Mouse (Mus musculus): Measurements from ENCODE around the gene Rap1gds1.
A peak's percentile ranks its signal among the peaks of the same experiment; 100 is the strongest.

Gene Rap1gds1

DNA sequence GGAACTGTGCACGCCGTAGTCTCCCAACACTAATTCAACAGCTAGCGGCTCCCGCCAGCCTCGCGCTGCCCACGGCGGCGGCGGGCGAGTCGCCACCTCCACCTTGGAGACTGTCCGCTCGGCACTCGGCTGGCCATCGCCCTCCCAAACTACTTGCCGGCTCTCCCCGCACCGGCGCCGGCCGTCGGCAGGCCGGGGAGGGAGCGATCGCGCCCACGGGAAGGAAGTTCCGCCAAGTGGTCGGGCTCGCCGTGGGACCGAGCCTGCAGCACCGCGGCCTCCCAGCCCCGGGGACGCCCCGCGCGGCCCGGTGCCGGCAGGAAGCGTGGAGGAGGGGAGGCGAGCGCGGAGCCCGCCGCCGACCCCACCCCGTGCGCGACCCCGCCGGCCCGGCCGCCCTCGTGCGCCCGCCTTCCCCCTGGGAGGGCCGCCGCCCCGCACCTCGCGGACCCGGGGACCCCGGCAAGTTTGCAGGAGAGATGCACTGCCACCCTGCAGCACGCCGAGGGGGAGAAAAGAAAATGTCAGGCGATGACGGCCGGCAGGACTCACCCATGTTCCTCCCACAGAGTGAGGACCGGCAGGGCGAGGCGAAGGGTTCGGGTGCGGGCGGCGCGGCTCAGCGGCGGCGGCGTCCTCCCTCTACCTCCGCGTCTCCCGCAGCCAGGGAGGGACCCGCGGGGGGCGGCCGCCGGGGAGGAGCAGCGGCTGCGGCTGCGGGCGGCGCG, at the start of gene Rap1gds1:
Gene Rap1gds1 (minus strand): TSS at position 718 of the 728 bp plus-strand sequence.
- peak; percentile 81 for DNase-seq

DNA sequence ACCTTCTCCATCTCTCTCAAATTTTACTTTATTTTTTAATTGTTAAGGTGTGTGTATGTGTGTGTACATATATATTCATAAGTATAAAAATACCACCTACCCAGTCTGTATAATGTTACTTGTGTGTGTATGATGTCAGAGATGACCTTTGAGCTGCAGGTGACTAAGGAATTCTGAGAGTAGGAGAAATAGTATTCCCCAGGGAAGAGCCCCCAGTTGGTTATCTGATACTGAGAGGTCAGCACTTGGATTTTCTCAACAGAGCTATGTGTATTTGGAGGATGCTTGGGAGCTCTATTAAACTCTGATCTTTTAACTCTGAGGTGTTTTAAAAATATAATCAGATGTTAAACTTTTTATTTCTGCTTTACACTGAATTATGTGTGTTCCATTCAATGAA, 43.4 kb upstream of the Rap1gds1 start:
- DNase-seq, result no peak

DNA sequence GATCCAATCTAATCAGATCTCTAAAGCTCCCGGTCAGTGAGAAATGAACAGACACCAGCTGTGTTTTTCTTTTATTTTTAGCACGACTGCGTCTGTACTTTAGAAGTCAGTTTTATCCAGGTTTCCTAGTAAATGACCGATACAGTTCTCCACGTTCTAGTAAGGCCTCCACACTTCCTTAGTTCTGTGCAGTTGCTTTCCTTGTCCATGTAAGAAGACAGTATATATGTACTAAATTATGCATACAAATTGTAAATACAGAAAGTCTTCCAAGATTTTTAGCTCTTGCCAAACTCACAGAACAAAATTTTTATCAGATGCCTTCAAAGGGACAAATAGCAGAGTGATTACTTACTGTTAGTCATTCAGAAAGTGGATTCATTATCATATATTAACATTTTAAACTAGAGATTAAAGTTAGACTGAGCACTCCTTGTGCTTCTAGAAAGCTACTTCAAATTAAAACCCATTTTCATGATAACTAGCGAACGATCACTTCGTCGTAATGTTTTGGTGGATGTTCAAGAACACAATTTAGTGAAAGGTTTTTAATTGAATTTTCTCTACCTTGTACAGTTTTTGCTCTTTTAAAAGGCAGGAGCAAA, 41.8 kb upstream of the Rap1gds1 start:
- no peak for DNase-seq

DNA sequence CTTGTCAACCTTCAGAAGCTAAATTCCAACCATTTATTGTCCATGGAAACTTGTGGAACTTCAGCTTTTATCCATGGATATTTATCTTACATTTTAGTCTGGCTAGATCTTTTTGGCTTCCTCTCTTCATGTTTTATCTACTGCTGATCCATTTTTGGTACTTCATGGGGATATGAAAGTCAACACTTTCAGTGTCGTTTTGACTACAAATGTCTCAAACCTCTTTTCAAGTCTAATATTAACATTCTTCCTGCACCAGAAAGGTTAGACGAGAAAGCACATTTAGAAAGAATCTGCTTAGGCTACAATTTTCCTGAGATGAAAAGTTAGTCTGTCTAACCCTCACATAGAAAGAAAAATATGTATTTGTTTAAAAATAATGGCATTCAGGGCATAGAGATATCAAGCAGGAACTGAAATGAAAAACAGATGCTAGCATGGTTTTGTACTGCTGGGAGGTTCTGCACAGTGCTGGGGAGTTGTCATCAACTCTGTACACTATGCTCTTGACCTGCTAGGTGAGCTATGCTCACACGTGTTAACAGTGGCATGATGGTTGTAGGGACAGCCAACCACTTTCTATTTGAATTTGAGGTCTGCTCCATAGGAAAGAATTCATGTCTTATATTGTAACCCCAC, 37.5 kb upstream of the Rap1gds1 start:
- no peak for DNase-seq

DNA sequence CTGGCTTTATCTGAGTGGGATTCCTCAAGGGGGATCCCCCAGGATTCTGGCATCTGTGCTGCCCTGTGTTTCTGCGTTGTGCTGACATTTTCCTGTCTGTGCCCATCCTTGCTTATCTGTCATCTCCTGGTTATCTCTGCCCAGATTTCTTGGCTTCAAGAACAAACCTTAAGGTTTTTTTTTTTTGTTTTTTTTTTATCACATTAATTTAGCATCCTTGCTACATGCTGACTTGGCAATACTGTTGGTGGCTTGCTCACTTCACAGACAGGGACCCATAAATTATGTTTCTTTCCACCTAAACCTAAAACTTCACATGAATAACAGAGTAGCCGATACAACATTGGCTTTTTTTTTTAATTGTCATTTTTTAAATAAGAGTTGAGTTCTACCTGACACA, 36.9 kb upstream of the Rap1gds1 start:
- no peak for DNase-seq

DNA sequence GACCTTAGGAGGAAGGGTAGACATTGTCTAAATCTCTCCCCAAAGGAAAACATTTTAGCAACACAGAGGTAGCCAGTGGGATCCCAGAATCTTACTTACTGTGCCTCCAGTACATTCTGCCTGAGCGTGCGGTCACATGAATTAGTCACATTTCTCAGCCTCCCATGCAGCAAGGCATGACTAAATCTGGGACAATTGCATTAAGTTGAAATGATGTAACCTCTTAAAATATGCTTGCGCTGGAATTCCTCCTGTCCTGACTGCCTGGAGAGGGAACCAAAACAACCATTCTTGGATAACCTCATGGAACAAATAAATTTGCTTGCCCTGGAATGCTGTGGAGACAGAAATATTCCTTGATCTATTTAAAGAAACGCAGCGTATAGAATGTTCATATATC, 33.2 kb upstream of the Rap1gds1 start:
- no peak for DNase-seq

DNA sequence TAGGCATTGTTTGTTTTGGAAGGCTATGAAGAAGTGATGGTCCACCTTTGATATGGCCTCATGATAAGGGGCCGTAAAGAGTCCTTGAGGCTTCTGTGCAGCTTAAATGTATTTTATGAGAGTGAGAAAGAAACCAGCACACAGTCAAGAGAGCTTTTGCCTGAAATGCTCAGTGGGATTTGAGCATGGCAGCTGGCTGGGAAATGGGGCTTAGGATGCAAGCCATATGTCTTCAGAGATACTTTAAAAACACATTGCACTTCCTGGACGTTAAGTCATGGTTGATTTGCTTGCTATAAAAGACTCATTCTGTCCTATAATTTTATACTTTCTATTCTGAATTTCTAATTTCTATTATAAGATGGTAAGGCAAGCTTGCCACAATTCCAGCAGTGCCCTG, 28.9 kb upstream of the Rap1gds1 start:
- no peak for DNase-seq

DNA sequence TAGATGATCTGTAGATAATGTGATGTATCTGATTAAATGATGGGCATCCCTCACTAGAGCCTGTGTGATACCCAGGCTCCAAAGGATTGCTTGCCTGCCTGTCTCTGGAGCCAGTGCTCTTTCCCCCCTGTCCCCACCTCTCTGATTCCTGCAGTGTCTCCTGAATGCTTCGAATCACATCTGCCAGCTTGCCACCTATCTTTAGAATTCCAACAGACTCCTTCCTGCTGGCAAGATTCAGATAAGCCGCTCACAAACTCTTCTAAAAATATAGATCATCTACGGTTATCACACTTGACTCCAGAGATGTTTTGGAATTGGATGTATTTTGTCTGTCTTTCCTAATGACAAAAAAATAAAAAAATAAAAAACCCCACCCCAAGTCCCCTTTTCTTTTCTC, 28.3 kb upstream of the Rap1gds1 start:
- DNase-seq, result no peak

DNA sequence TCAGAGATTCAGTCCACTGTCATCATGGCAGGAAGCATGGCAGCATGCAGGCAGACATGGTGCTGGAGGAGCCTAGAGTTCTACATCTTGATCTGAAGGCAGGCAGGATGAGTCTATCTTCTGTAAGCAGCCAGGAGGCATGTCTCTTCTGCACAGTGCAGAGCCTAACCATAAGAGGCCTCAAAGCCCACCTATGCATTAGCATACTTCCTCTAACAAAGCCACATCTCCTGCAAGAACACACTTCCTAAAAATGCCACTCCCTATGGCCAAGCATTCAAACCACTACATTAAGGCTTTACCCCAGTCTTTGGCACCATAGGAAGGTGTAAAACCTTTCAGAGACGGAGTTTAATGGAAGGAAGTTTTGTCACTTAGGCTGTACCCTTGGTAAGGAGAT, 26.9 kb upstream of the Rap1gds1 start:
- DNase-seq, result no peak

DNA sequence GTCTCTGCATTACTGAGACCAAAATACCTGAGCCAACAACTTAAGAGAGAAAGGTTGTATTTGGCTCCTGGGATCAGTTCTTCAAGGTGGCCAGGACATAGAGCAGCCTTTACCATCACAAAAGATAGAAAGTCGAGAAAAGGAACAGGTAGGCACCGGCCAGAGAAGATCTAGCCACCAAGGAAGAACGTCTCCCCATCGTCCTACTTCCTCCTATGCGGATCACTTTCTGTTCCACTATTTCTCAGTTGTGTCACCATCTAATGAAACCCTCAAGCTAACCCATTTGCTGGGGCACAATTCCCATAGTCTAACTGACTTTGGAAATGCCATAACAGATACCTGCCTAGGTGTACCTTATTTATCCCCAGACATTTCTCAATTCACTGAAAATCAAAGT, 24.3 kb upstream of the Rap1gds1 start:
- no peak for DNase-seq

DNA sequence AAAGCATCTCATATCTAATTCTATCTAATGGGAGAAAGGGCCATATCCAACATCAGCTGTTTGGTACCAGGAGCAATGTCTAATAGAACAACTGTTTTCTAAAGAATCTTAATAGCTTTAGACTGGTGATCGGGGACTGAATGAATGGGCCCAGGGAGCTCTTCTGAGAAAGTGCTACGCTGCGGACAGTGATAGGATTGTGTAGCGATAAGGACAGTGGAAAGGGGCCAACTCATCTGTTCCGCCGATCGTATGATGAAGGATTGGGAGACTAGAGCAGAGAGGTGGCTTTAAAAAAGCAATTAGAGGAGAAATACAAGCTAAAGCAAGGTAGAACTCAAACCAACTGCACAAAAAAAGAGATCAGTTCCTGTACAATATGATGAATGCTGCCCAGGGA, 20.9 kb upstream of the Rap1gds1 start:
- no peak for DNase-seq

DNA sequence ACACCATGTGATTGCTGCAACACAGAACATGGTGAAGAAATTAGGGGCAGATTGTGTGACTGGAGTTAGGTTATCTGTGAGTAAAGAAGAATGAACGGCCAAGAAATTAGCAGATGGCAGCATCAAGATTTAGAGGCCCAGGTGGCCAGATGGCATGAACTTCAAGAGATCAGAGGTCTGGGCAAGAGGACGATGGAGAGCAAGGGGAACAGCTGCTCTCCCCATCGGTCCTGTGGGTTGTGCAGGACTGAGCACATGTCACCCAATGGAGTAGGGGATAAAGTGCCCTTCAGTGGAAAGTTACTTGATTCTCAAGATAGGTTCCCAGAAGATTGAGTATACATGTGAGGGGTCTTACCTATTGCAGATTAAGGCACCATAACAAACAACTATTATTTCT, 13.5 kb upstream of the Rap1gds1 start:
- DNase-seq, result no peak

DNA sequence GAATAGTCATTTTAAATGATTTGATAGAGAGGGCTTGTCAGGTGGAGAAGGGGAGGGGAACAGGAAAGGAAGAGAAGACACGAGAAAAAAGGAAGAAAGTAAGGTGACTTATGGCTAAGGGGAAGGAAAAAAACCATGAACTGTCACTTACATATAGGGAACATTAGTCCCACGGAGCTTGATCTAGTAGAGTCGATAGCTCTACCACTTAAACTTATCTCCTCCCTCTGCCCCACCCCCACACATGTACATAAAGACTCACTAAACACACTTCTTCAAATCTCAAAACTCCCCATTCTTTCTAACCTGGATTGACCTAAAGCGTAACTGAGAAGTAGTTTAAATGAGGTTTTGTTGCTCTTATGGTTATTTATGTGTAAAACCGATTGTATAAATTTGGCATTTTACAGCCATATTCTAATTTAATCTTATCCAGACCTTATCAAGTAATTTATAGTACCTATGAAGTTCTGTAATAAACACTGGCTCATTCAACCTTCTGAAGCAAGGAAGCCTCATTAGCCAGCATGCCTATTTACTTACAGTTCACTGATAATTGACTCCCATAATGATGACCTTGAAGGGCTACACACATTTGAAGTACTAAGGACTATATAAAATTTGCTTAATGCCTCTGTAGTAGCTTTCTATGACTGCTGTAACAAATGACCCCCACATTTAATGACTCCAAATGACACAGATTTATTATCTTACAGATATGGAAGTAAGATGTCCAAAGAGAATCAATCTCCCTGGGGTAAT, 9.0 kb upstream of the Rap1gds1 start:
- DNase-seq, result no peak

DNA sequence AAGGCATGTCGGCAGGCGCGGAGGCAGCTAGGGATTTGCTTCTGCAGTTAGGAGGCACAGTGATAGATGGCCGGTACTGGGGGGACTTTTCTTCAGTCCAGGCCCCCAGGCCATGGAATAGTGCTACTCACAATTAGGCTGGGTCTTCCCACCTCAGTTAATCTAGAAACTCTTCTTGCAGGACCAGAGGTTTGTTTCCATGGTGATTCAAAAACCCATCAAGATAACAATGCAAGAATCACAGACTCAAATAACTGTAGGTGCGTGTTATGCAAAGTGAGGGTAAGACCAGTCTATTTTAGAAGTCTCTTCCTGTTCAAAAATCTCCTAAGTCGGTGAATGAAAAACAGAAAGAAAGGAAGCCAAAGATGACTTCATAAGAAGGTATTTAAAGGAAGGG, 4.8 kb upstream of the Rap1gds1 start:
- DNase-seq, result no peak

DNA sequence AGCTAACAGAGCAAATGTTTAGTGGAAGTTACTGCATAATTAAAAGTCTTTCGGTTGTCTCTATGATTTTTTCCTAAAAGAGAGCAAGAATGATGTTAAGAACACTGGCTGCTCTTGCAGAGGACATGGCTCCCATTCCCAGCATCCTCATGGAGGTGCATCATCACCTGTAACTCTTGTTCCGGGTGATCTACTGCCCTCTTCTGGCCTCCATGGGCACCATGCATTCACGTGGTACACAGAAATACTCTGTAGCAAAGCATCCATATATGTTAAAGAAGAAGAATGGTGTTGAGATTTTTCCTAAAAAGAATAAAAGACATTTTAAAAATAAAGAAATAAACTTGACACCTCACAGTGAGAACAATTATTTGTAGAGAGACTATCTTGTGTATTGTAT, 3.0 kb upstream of the Rap1gds1 start:
- DNase-seq, result no peak

DNA sequence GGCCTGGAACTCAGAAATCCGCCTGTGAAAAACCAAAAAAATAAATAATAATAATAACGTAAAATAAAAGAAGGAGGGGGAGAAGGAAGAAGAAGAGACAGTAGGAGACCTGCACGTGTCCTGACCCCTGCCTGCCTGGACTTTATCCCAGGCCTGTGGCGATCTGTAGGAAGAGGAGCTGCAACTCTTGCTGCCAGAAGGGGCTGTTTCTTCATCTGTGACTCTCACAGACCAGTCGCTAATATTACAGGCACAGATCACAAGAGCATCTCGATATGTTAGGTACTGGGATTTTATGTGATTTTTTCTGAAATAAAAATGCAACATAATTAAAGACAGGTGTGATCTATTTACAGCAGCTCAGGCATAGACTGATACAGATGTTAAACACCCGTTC, 1.1 kb upstream of the Rap1gds1 start:
- no peak for DNase-seq

DNA sequence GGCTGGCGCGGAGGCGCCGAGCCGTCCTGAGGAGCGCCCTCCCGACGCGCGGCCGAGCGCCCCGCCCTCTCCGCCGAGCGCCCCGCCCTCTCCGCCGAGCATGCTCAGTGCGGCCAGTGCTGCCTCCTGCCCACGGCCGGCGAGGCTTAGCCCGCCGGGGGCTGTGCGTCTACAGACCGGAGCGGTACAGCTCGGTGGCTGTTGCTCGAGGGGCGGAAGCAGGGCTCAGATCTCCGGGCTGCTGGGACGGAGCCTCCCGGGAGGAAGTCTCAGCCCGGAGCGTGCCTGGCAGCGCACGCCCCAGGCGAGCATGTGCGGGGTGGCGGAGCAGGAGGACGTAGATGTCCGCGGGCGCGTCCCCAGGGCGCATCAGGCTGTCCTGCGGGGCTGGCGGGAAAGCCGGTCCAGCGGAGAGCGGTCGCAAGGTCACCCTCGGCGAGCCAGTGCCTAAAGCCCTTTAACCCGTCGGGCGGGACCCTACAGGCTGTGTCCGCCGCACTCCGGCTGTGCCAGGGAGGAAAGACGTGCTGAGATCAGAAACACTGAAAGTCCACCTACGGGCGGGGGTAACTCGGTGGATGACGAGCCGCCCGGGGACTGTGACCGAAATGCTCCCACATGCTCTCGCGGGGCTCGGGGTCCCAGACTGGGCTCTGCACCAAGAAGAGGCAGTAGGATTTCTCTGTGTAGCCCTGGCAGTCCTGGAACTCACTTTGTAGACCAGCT, 495 bp upstream of the Rap1gds1 start:
- DNase-seq, result peak; percentile 93

DNA sequence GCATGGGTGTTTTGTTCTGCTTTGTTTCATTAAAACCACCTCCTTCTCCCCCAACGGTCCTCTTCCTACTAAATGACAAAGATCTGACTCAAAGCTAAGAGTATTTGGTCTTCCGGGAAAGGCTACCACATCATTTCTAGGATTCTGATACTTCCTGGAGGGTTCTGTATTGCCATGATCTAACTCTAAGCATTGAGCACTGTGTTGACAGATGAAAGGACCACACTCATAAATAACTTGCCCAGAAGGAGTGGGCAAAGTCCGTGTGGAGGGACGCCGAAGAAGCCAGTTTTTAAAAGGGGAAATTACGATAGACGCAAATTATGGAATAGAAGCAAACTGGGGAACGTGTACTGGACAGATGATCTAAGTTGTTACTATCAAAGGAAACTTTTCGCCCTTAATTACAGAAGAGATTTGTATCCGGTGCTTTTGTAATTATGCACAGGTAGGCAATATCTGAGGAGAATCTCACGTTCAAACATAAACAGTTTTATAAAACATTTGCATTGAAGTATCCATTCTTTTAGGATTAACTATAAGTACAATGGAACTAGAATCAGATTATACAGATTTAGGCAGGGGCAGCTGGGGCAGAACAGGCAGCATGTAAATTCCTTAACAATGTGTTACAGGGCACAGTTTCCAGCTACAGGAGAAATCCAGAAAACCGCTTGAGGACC, 1.1 kb downstream of the Rap1gds1 start:
- no peak for DNase-seq

DNA sequence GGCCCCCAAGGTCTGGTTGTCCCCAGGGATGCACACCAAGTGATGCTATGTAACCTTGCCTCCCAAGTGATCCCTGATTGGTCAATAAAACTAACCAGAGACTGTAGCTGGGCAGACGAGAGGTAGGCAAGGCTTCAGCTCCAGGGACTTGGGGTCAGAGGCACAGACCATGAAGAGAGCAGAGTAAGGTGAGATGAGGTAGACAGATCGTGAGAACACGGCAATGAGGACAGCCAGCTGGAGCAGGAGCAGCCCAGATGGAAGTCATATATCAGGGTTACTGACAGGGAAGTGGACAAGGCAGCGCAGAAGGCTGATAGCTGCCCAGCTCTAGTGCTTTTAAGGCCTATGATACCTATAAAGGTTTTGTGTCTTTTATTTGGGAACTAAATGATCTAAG, 5.5 kb downstream of the Rap1gds1 start:
- peak; percentile 26 for DNase-seq

DNA sequence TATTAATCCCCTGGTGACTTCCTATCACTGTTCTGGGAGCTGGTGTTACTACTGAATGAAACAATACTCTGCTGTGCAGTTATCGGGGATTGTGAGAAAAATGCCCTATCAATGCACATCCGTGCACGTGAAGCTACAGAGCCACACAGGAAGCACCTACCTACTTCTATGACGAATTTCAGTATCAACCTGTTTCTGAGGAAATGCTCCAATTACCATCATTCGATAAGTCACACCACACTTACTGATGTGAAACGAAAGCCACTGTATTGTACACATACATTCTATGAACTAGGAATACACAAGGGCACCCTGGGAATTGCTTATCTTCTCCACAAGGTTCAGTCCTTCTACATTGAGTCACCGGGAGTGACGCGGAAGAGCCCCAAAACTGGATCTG, 10.9 kb downstream of the Rap1gds1 start:
- DNase-seq, result no peak

DNA sequence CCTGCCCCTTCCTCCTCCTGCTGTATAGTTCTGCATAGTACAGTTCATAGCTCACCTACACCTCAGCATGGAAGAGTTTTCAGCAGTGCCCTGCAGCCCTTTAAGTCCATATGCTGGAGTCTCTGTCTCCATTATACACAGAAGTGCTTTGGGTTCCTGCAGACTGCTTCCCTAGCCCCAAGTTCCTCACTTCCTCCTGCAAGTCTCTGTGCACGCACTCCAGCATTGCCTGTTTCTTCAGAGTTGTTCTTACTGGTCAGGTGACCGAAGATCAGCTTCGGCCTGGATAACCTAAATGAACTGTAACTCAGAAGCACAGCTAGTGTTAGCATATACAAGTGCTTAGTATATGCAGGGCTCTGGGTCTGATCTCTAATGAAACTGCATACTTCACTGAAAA, 12.9 kb downstream of the Rap1gds1 start:
- DNase-seq, result no peak

All from cerebellum, adult 11-12 months (tissue).